8 mouse cellular contexts compared by ENCODE assay signal in the genomic region with DNA sequence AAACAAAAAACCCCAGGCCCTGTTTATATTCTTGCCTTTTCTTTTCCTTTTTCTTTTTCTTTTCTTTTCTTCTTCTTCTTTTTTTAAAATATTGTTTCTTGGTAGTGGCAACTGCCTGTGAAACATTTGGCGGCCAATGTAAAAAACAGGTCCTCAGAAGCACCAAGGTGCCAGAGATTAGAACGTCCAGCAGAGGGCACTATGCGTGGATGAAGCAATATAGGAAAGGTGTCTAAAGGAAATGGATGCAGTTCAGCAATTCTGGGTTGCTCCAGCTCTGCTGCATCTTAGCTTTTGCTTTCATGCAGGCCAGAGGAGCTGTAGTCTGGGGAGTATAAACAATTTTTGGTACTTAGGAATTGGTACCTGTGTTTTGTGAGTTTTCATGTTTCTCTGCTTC. TPM values are rescaled to one million over a fixed set of nuclear protein-coding genes. Genes with fewer than 3 reads are reported as not detected.
DNase-seq lines count a peak whose midpoint lies in the region; ATAC-seq and TF ChIP-seq lines count a peak whose summit lies in the region.

No protein-coding gene starts in this region.

- no peak overlapping the region for H3K4me3 ChIP-seq in gastrocnemius, adult 2 months

- peak; percentile 78; the same call in 1 of the 2 replicates for ATAC-seq in megakaryocyte-erythroid progenitor cell, adult 5-6 weeks (replicated peaks; ENCODE audit: low FRiP score, low TSS enrichment, poor library complexity, severe bottlenecking)

- no peak overlapping the region for H3K27ac ChIP-seq in gastrocnemius, adult 2 months

- peak; percentile 28 for DNase-seq in gastrocnemius, adult 2 months
- no peak for DNase-seq in gastrocnemius, adult 8-10 months (ENCODE audit: low spot score in 2 of 2)
- peak; percentile 35 for DNase-seq in urinary bladder, postnatal 25 days (ENCODE audit: low spot score)
- no peak for DNase-seq in urinary bladder, postnatal 10 days (ENCODE audit: low spot score)
- peak; percentile 61 for DNase-seq in embryo, embryonic 10 days (ENCODE audit: low spot score)
- DNase-seq in kidney, postnatal 14 days, result peak; percentile 14
- DNase-seq in thymus, postnatal 14 days, result peak; percentile 54

- intact Hi-C loops in gastrocnemius, adult 2 months (cut with DNase I), result loop anchor here (10.0 kb wide), 1 partner anchor 621 kb away; no protein-coding TSS in a partner anchor

- TF ChIP-seq CTCF in gastrocnemius, adult 2 months (IDR thresholded peaks at IDR 0.05), result peak; percentile 73

RNA-seq across cellular contexts. Expression of gene Gpr119, which starts 9.2 kb away (rescaled TPM):
- total RNA-seq in gastrocnemius, adult 2 months (2021), result under 1 TPM in 1 of 2 experiments, not detected in 1; 0.08 TPM
- total RNA-seq in gastrocnemius, adult 8-10 months (2022), result under 1 TPM in 1 of 4 experiments, not detected in 3; 0.24 TPM
- not detected in 2 replicates for total RNA-seq in megakaryocyte-erythroid progenitor cell, adult 5-6 weeks (2014; fragmentation: Nextera tagmentation)
- not detected in 2 replicates for total RNA-seq in megakaryocyte-erythroid progenitor cell, adult 5-6 weeks (2017)

RNA-seq across cellular contexts. Expression of gene Rbmx2, which starts 11.4 kb away (rescaled TPM):
- 1 to 10 TPM; 1.4 to 1.6 TPM for total RNA-seq in gastrocnemius, adult 2 months (2021)
- total RNA-seq in gastrocnemius, adult 8-10 months (2022), result 1 to 10 TPM in 3 of 4 experiments, under 1 TPM in 1; 0.73 to 2.1 (median 1.4) TPM
- 15.5 and 18.6 TPM in 2 replicates for total RNA-seq in megakaryocyte-erythroid progenitor cell, adult 5-6 weeks (2014; fragmentation: Nextera tagmentation)
- 21.1 and 21.5 TPM in 2 replicates for total RNA-seq in megakaryocyte-erythroid progenitor cell, adult 5-6 weeks (2017)

Comparison
In these comparisons a context has a peak if more than half of its experiments do, and no peak if none do; other contexts are left out.
1. DNase-seq: peak in gastrocnemius, adult 2 months (single experiment), urinary bladder, postnatal 25 days (single experiment), embryo, embryonic 10 days (single experiment), kidney, postnatal 14 days (single experiment) and thymus, postnatal 14 days (single experiment); none in gastrocnemius, adult 8-10 months (0 of 2) and urinary bladder, postnatal 10 days (single experiment).
2. RNA of gene Rbmx2, which starts 11.4 kb away (total RNA-seq): 15.5 to 21.5 TPM in megakaryocyte-erythroid progenitor cell, adult 5-6 weeks; 1.4 to 1.6 TPM in gastrocnemius, adult 2 months and 0.73 to 2.1 TPM in gastrocnemius, adult 8-10 months; every median in the first group is over 4 times any median in the second.